Mouse (Mus musculus) lung, adult 2 months (tissue): ENCODE measurements around the gene Gm21988.

Experiments used
- CTCF ChIP-seq: fragments of 200-500 bp; IDR thresholded peaks from 2 replicates; pipeline ENCODE4 v1.5.1; 2011; ENCODE audit warnings: mild to moderate bottlenecking, low read length, control low read depth; ENCODE audit not compliant: insufficient read depth
- POLR2A ChIP-seq: fragments of 200-500 bp; IDR thresholded peaks from 2 replicates; pipeline ENCODE4 v1.6.1; 2011; ENCODE audit warnings: low read depth, mild to moderate bottlenecking, control low read depth, low read length, borderline replicate concordance; ENCODE audit errors: extremely low read depth

- TF ChIP-seq CTCF (no peak), POLR2A (no peak)
Observed at GRCm38 (mm10) chr11:70214856-70215209, 24.8 kb downstream of the Gm21988 start.
